Mouse (Mus musculus): ENCODE data around the gene Arid3b. TPM values are rescaled to one million over a fixed set of nuclear protein-coding genes. Genes with fewer than 3 reads are reported as not detected.
A peak's percentile ranks its signal among the peaks of the same experiment; 100 is the strongest.

The Arid3b gene
- polyA plus RNA-seq, 1 experiment from 2014 or later = 7.0 TPM

- no peaks in the 10 kb centered on the region for H3K9me3 ChIP-seq (replicated peaks; ENCODE audit: control insufficient read depth, low read length)
- ATAC-seq = no peak
- H3K27me3 ChIP-seq (replicated peaks; ENCODE audit: control insufficient read depth, insufficient read depth, low read length) = no peaks in the 10 kb centered on the region
- H3K4me2 ChIP-seq (ENCODE audit: low read length) = no peak overlapping the region
- H3K4me3 ChIP-seq (ENCODE audit: low read depth, low read length) = no peak overlapping the region
- no peaks in the 10 kb centered on the region for H3K36me3 ChIP-seq (ENCODE audit: control insufficient read depth, insufficient read depth, low read length)
- no peak overlapping the region for H3K9ac ChIP-seq (ENCODE audit: low read length)
- DNase-seq (ENCODE audit: low spot score) = no peak
- H3K27ac ChIP-seq (ENCODE audit: low read depth, low read length) = no peak overlapping the region
- no peaks in the 10 kb centered on the region for H3K4me1 ChIP-seq (ENCODE audit: control insufficient read depth, insufficient read depth, low read length)
- WGBS = 69% methylated on average over 5 of the region's 5 CpGs
Observed at GRCm38 (mm10) chr9:57775026-57775425, 61.6 kb downstream of the Arid3b start.

GRCm38 (mm10) chr9:57774168-57774567 is 62.4 kb downstream of the Arid3b start:
- WGBS = 24% methylated on average over 1 of the region's 1 CpGs

GRCm38 (mm10) chr9:57773754-57774153 is 62.8 kb downstream of the Arid3b start:
- no peak overlapping the region for H3K4me3 ChIP-seq (ENCODE audit: low read depth, low read length)
- WGBS = 91% methylated on average over 3 of the region's 3 CpGs
- ATAC-seq = no peak

More at GRCm38 (mm10) chr9:57774168-57774567, 62.4 kb downstream of the Arid3b start:
- Histone ChIP-seq H3K27ac (ENCODE audit: low read depth, low read length) (no peak overlapping the region), H3K27me3 (replicated peaks; ENCODE audit: control insufficient read depth, insufficient read depth, low read length) (no peaks in the 10 kb centered on the region), H3K4me1 (ENCODE audit: control insufficient read depth, insufficient read depth, low read length) (no peaks in the 10 kb centered on the region), H3K9ac (ENCODE audit: low read length) (no peak overlapping the region), H3K36me3 (ENCODE audit: control insufficient read depth, insufficient read depth, low read length) (no peaks in the 10 kb centered on the region), H3K9me3 (replicated peaks; ENCODE audit: control insufficient read depth, low read length) (no peaks in the 10 kb centered on the region), H3K4me3 (ENCODE audit: low read depth, low read length) (no peak overlapping the region), H3K4me2 (ENCODE audit: low read length) (no peak overlapping the region)
- ATAC-seq = no peak
- no peak for DNase-seq (ENCODE audit: low spot score)

GRCm38 (mm10) chr9:57770836-57771235 is 65.8 kb downstream of the Arid3b start:
- Histone ChIP-seq H3K27ac (ENCODE audit: low read depth, low read length) (no peak overlapping the region), H3K4me1 (ENCODE audit: control insufficient read depth, insufficient read depth, low read length) (peaks cover 7% of the 10 kb centered on the region; the same call in 1 of the 2 replicates), H3K9me3 (replicated peaks; ENCODE audit: control insufficient read depth, low read length) (no peaks in the 10 kb centered on the region), H3K36me3 (ENCODE audit: control insufficient read depth, insufficient read depth, low read length) (no peaks in the 10 kb centered on the region), H3K9ac (ENCODE audit: low read length) (no peak overlapping the region), H3K4me3 (ENCODE audit: low read depth, low read length) (no peak overlapping the region), H3K4me2 (ENCODE audit: low read length) (no peak overlapping the region), H3K27me3 (replicated peaks; ENCODE audit: control insufficient read depth, insufficient read depth, low read length) (no peaks in the 10 kb centered on the region)
- 85% methylated on average over 2 of the region's 2 CpGs for WGBS
- no peak for DNase-seq (ENCODE audit: low spot score)
- no peak for ATAC-seq

More at GRCm38 (mm10) chr9:57773754-57774153, 62.8 kb downstream of the Arid3b start:
- Histone ChIP-seq H3K4me1 (ENCODE audit: control insufficient read depth, insufficient read depth, low read length) (no peaks in the 10 kb centered on the region), H3K9ac (ENCODE audit: low read length) (no peak overlapping the region), H3K27ac (ENCODE audit: low read depth, low read length) (no peak overlapping the region), H3K9me3 (replicated peaks; ENCODE audit: control insufficient read depth, low read length) (no peaks in the 10 kb centered on the region), H3K4me2 (ENCODE audit: low read length) (no peak overlapping the region), H3K36me3 (ENCODE audit: control insufficient read depth, insufficient read depth, low read length) (no peaks in the 10 kb centered on the region), H3K27me3 (replicated peaks; ENCODE audit: control insufficient read depth, insufficient read depth, low read length) (no peaks in the 10 kb centered on the region)
- no peak for DNase-seq (ENCODE audit: low spot score)

GRCm38 (mm10) chr9:57770214-57770613 is 66.4 kb downstream of the Arid3b start:
- Histone ChIP-seq H3K4me2 (ENCODE audit: low read length) (no peak overlapping the region), H3K4me3 (ENCODE audit: low read depth, low read length) (no peak overlapping the region), H3K9ac (ENCODE audit: low read length) (no peak overlapping the region), H3K9me3 (replicated peaks; ENCODE audit: control insufficient read depth, low read length) (no peaks in the 10 kb centered on the region), H3K4me1 (ENCODE audit: control insufficient read depth, insufficient read depth, low read length) (peaks cover 7% of the 10 kb centered on the region; the same call in 1 of the 2 replicates), H3K27ac (ENCODE audit: low read depth, low read length) (no peak overlapping the region), H3K36me3 (ENCODE audit: control insufficient read depth, insufficient read depth, low read length) (no peaks in the 10 kb centered on the region), H3K27me3 (replicated peaks; ENCODE audit: control insufficient read depth, insufficient read depth, low read length) (no peaks in the 10 kb centered on the region)
- ATAC-seq (no peak), DNase-seq (ENCODE audit: low spot score) (no peak)
- 90% methylated on average over 1 of the region's 1 CpGs for WGBS

- no peak overlapping the region for H3K4me2 ChIP-seq (ENCODE audit: low read length)
- no peak for DNase-seq (ENCODE audit: low spot score)
- no peaks in the 10 kb centered on the region for H3K9me3 ChIP-seq (replicated peaks; ENCODE audit: control insufficient read depth, low read length)
- peaks cover 7% of the 10 kb centered on the region; the same call in 1 of the 2 replicates for H3K4me1 ChIP-seq (ENCODE audit: control insufficient read depth, insufficient read depth, low read length)
- WGBS = 75% methylated on average over 2 of the region's 2 CpGs
- no peaks in the 10 kb centered on the region for H3K36me3 ChIP-seq (ENCODE audit: control insufficient read depth, insufficient read depth, low read length)
- no peak for ATAC-seq
- H3K9ac ChIP-seq (ENCODE audit: low read length) = no peak overlapping the region
- H3K27me3 ChIP-seq (replicated peaks; ENCODE audit: control insufficient read depth, insufficient read depth, low read length) = no peaks in the 10 kb centered on the region
- H3K27ac ChIP-seq (ENCODE audit: low read depth, low read length) = no peak overlapping the region
- H3K4me3 ChIP-seq (ENCODE audit: low read depth, low read length) = no peak overlapping the region
Observed at GRCm38 (mm10) chr9:57769539-57770069, 67.0 kb downstream of the Arid3b start.

- Histone ChIP-seq H3K9me3 (replicated peaks; ENCODE audit: control insufficient read depth, low read length) (no peaks in the 10 kb centered on the region), H3K36me3 (ENCODE audit: control insufficient read depth, insufficient read depth, low read length) (no peaks in the 10 kb centered on the region), H3K27me3 (replicated peaks; ENCODE audit: control insufficient read depth, insufficient read depth, low read length) (no peaks in the 10 kb centered on the region), H3K27ac (ENCODE audit: low read depth, low read length) (no peak overlapping the region), H3K4me3 (ENCODE audit: low read depth, low read length) (no peak overlapping the region), H3K4me1 (ENCODE audit: control insufficient read depth, insufficient read depth, low read length) (peaks cover 26% of the 10 kb centered on the region), H3K4me2 (ENCODE audit: low read length) (no peak overlapping the region), H3K9ac (ENCODE audit: low read length) (no peak overlapping the region)
- ATAC-seq (no peak), DNase-seq (ENCODE audit: low spot score) (no peak)
- WGBS = 95% methylated on average over 4 of the region's 4 CpGs
Observed at GRCm38 (mm10) chr9:57767231-57767630, 69.4 kb downstream of the Arid3b start.

- DNase-seq (ENCODE audit: low spot score) = no peak
Observed at GRCm38 (mm10) chr9:57766431-57766830, 70.2 kb downstream of the Arid3b start.

More at GRCm38 (mm10) chr9:57766431-57766830, 70.2 kb downstream of the Arid3b start:
- Histone ChIP-seq H3K9me3 (replicated peaks; ENCODE audit: control insufficient read depth, low read length) (no peaks in the 10 kb centered on the region), H3K36me3 (ENCODE audit: control insufficient read depth, insufficient read depth, low read length) (peaks cover 3% of the 10 kb centered on the region; the same call in 1 of the 2 replicates), H3K4me1 (ENCODE audit: control insufficient read depth, insufficient read depth, low read length) (peaks cover 29% of the 10 kb centered on the region), H3K9ac (ENCODE audit: low read length) (peak overlapping the region; percentile 98), H3K4me2 (ENCODE audit: low read length) (peak overlapping the region; percentile 91), H3K4me3 (ENCODE audit: low read depth, low read length) (peak overlapping the region; percentile 94), H3K27ac (ENCODE audit: low read depth, low read length) (0 out of 2 replicates have a peak overlapping the region, but pooled peaks have one; percentile 99), H3K27me3 (replicated peaks; ENCODE audit: control insufficient read depth, insufficient read depth, low read length) (no peaks in the 10 kb centered on the region)
- 27% methylated on average over 6 of the region's 6 CpGs for WGBS
- no peak for ATAC-seq

All from forebrain, embryonic 14.5 days (tissue).